Mouse (Mus musculus) T-helper 1 cell (primary cell): ENCODE measurements around the gene Gm20532.
"Not testable (repeated sequence)": the region's sequence is repeated elsewhere in the genome, so short reads cannot be mapped to it uniquely, and the experiment has no call there.

Source experiments
- in situ Hi-C: fragments of 300-600 bp; cut with MboI, MseI; formaldehyde crosslinking; loops from one replicate; pipeline ENCODE4 v1.15.1; 2025; ENCODE audit warnings: high pct_unique_total_duplicates

Gm20532 gene

DNA sequence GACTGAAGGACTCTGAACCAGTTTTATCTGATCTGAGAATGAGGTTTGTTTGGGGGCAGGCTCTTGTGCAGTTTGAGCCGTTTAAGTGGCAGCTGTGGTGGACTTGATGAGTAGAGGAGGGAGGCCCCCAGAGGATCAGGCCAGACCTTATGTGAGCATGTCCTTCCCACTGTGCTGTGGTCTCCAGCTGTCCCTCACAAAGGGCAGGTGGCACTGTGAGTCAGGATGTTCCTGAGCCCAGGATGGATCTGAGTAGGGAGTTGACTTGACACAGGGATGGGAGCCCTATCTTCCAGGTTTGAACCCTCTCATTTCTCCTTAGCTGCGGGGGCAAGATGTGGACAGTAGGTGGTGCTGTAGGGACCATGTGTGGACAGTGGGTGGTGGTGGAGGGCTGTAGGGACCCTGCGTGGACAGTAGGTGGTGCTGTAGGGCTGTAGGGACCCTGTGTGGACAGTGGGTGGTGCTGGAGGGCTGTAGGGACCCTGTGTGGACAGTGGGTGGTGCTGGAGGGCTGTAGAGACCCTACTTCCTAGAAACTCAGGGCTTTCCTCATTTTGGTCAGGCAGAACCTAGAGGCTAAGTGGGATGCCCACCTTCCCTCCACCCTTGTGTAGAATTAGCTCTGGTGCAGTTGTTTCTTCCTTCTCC, 60.3 kb downstream of the Gm20532 start:
- in situ Hi-C loops: no loop called here

DNA sequence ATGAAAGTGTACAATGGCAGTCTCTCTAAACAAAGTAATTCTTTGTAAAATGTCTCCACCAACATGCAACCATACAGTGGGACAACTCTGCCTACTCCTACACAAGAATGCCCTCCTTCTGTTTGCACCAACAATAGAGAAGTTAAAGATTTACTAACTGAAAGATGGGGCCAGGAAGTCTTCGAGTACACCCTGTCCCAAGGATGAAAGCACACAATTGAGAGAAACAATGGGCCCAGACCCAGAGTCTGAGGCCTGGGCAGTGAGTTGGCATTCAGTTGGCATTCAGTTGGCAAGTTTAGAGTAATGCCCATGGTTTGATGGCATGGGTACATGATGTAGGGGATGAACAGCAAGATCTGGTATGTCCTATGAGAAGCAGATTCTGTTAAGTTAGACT, 68.2 kb downstream of the Gm20532 start:
- in situ Hi-C loops: loop anchor here (5.0 kb wide), 1 partner anchor 238 kb away; no protein-coding TSS in a partner anchor

- in situ Hi-C loops: no loop called here
Measured at GRCm38 (mm10) chr2:26657426-26657825, 71.0 kb downstream of the Gm20532 start.

DNA sequence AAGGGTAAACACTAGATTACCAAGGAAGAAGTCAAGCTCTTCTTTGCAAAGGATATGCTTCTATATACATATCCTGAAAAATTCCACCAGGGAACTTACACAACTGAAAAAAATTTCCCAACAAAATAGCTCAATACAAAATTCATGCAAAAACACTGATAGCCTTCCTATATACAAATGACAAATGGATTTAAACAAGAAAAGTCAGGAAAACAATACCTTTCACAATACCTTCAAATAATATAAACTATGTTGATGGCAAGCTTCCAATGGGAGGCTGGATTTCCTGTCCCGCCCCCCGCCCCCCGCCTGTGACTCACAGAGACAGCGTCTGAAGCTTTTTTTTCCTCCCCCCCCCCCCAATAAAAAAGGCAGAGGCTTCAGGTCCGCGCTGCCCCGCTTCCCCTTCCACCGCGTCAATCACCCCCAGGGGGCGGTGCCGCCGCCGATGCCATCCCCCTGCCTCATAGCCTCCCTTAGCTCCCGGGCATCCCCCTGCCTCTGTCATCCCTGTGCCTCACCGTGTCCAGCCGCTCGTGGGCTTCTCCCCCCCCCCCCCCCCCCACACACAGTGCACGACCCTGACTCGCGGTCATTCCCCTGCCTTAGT, 74.8 kb downstream of the Gm20532 start:
- in situ Hi-C loops: no loop called here

- in situ Hi-C loops: no loop called here
Measured at GRCm38 (mm10) chr2:26661768-26662508, 75.5 kb downstream of the Gm20532 start.

GRCm38 (mm10) chr2:26662509-26662882, 76.1 kb downstream of the Gm20532 start:
- in situ Hi-C loops: no loop called here

DNA sequence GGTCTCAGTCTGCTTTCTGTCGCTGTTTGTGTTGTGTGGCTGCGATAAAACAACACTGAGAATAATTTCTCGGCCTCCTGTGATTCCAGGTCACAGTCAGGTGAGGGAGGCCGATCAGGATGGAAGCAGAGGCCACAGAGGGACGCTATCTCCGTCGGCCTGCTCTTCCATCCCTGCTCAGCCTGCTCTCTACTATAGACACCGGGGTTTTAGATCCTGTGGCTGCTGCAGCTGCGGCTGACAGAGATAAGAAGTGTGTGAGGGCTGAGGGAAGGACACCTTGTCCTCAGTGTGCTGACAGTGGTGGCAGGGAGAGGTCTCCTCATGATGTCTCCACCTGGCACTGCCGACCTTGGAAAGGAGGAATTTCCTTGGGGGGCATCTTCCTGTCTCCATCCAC, 76.7 kb downstream of the Gm20532 start:
- in situ Hi-C loops: no loop called here

GRCm38 (mm10) chr2:26663551-26663950, 77.1 kb downstream of the Gm20532 start:
- in situ Hi-C loops: not testable (repeated sequence)

- in situ Hi-C loops: no loop called here
Measured at GRCm38 (mm10) chr2:26668746-26669145, 82.3 kb downstream of the Gm20532 start.

DNA sequence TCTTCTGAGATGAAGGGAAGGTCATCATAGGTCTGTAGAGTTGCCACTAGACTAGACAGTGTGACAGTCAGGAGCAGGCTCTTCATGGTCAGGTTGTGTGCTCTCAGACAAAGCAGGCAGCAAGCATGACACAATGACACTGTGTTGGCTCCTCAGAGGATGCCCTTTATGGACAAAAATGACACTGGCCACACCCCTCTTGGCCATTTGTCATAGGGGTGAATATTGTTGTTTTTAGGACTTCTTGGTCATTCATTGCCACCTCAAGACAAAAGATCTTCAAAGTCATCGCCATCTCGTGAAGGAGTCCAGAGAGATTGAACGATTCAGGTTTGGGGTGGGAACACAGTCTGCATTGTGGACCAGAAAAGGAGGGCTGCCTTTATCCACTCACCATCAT, 84.7 kb downstream of the Gm20532 start, which contains the start of gene Lcn4:
Gene Lcn4, minus strand, starts transcription at position 101 of the 400 bp plus-strand sequence.
- in situ Hi-C loops: no loop called here
